Mouse (Mus musculus) frontal cortex, adult (tissue): ENCODE results near the gene Ergic1.

Source experiments
- ATAC-seq: cut with Nextera tagmentation; 2 replicates; pipeline ENCODE4 v1.9.2; 2017; ENCODE audit warnings: mild to moderate bottlenecking, moderate library complexity, mixed read lengths; ENCODE audit not compliant: low TSS enrichment

Gene Ergic1

DNA sequence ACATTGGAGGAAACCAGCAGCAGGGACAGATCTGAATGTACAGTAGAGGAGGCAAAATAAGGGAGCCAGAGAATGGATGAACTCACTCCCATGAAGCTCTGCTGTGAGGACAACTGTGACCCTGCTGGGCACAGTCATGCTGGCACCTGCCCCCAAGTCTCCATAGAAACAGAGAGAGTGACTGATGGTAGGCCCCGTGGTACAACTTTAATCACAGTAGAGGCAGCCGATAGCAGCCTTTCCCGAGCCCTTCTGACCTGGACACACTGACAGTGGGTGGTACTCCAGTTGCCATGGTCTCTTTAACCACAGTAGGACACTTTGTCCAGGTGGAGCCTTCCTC is 98.3 kb downstream of the Ergic1 start:
- ATAC-seq, result no peak

DNA sequence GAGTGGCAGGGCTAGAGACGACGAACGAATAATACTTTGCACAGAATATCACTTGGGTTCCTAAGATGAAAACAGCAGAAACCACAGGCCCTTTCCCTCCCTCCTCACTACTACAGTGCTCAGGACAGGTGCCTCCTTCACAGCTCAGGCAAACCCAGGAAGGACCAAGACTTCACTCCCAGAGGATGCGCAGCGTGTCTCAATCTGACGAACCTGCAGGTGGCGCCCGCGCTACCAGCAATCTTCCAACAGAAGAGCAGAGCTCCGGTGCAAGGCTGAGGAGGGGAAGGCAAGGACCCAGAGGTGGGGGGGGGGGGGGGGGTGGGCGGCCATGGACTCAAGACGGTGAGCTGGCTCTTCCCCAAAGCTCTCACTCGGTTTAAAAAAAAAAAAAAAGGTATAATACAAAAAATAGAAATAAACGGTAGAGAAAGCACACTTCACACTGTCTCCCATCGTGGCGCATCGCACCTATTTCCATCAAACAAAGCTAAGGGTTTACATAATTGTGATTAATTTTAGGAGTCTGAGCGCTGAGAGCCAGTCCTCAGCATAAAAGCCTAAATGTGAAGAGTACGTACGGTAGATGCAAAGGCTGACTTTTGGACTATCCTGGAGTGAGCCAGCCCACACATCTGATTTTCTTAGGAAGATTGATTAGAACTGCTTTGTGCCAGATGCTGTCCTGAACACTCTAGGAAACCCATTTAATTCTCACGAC is 99.1 kb downstream of the Ergic1 start:
- ATAC-seq, result peak; percentile 70

DNA sequence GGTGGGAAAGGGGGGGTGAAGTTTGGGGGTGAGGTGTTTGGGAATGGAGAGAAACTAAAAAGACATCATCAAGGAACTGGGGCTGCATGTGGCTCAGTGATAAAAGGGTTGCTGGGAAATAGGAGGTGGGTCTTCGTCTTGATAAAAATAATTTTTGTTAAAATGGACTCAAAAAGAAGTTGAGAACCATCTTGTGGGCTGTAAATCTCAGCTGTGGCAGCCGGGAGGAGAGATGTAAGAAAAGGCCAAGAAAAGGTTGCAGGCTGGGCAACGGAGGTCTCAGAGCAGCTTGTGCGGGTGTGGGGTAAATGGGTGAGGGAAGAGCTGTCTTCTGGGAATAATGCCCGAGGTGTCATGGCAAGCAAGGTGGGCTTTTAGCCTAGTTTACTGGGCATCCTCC is 100.9 kb downstream of the Ergic1 start:
- no peak for ATAC-seq

DNA sequence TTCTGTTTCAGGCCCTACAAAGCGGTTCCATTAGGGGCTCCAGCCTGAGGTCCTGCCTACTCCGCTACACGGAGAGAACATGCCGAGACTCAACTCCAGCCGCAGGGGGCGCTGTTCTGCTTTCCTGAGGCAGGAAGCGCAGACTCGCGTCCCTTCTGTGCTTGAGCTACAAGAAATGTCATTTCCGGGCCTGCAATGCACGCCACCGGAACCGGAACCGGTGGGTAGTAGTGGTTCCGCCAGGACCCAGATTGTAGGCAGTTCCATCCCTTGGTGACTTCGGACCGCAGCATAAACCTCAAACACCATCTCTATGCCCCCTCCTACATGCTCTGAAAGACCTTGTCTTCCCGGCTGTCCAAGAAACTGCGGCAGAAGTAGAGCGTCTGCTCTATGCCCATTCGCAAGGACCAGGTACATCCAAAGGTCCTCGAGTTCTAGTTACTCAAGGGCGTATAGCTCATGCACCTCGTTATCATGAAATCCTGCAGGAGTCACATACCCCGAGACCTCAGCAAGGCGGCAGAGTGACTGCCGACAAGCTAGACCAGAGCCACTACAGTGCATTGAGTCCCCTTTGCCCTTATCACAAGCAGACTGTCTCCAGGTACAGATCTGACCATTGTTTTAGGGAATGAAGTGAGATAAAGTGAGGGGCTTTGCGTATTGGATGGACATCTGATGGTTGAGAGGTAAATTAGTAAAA is 101.8 kb downstream of the Ergic1 start, which contains the start of gene Atp6v0e:
Gene Atp6v0e (plus strand): TSS at position 254 of the 706 bp plus-strand sequence.
- ATAC-seq, result peak; percentile 87

DNA sequence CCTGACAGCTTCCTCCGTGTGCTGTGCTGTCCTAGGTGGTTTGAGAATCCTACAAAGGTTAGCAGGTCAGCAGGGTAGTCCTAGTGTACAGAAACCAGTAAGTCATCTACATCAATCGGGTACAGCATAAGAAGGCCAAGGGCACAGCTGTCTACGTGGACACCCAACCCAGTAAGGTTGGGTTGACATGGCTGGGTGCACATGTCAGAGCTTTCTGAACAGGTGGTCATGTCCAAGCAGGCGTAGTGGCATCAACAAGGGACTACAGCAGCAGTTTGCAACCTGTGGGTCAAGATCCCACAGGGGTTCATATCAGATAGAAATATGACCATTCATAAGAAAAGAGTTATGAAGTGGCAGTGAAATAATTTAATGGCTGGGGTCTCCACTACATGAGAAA is 104.3 kb downstream of the Ergic1 start:
- ATAC-seq, result no peak

DNA sequence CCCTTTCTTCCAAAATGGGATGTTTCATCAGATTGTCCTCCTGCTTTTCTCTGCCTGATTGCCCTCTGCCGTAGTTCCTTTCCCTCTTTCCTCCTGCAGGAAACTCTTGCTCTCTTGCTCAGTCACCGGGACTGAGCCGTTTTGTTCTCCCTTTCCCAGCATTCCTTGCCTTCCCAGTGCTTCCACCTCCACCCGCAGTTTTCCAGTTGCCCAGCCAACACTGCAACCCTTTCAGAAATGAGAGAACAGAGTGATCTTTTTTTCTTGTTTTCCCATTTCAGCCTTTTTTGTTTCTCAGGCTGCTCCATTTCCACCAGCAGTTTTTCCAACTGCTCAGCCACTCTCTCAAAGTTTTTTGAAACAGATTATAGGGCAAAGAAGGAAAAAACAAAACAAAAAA is 110.0 kb downstream of the Ergic1 start:
- no peak for ATAC-seq

DNA sequence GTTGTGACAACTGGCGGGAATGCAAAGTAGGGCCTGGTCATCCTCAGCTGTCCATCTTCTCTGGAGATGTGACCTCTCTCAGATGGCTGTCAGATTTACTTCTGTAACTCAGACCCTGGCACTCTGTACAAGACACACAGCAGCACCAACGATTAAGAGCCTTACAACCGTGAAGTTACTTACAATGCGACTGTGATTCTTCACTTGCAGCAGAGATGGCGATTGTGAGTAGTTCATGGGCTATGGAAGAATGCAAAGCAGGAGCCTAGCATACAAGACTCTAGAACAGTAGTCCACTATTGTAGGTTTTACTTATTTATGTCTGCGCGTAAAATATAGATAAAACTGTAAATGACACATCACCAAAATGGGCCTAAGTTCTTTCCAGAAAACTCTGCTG is 114.6 kb downstream of the Ergic1 start:
- peak; percentile 21; the same call in 1 of the 2 replicates for ATAC-seq

DNA sequence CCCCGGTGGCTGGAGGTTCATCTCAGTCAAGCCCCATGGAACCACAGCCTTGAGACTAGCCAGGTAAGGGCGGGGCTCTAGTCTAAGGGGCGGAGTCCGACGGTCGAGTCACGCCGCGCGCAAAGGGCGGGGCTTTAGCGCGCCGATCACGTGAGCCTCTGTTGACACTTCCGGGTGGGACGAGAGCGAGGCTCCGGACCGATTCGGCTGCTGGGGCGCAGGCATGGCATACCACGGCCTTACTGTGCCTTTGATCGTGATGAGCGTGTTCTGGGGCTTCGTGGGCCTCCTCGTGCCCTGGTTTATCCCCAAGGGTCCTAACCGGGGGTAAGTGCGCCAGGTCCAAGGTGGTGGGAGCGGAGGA is 114.9 kb downstream of the Ergic1 start:
- ATAC-seq, result peak; percentile 89

DNA sequence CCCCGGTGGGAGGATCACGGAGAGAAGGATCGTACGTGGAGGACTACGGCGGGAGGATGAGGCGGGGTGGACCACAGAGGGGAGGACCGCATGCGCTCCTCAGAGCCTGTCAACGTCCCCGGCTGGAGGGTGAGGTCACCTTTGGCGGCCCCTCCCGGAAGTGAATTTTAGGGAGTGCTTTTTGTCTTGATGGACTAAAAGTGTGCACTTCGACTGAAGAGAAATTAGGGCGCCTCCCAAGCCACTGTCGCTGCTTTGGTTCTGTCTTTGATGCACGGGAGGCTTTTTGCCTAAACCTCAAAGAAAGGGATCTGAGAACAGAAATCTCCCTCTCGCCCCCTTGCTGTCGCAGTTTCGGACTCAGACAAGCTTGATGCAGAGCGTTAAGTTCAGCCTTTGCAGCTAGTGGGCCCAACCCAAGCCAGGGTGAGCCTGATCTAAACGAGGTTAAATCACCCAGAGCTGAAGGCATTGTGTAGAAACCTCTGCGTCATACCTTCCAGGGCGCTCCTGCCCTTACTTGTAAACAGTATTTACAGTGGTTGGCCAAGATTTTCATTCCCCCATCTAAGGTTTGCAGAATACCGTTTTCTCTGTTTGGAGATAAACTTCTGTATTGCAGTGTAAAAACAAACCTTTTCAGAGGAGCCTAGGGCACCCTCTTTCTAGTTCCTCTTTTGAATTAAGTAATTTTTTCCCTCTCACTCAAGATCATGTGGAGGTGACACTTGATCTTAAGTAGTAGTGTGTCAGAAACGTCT is 115.5 kb downstream of the Ergic1 start:
- peak; percentile 77 for ATAC-seq

DNA sequence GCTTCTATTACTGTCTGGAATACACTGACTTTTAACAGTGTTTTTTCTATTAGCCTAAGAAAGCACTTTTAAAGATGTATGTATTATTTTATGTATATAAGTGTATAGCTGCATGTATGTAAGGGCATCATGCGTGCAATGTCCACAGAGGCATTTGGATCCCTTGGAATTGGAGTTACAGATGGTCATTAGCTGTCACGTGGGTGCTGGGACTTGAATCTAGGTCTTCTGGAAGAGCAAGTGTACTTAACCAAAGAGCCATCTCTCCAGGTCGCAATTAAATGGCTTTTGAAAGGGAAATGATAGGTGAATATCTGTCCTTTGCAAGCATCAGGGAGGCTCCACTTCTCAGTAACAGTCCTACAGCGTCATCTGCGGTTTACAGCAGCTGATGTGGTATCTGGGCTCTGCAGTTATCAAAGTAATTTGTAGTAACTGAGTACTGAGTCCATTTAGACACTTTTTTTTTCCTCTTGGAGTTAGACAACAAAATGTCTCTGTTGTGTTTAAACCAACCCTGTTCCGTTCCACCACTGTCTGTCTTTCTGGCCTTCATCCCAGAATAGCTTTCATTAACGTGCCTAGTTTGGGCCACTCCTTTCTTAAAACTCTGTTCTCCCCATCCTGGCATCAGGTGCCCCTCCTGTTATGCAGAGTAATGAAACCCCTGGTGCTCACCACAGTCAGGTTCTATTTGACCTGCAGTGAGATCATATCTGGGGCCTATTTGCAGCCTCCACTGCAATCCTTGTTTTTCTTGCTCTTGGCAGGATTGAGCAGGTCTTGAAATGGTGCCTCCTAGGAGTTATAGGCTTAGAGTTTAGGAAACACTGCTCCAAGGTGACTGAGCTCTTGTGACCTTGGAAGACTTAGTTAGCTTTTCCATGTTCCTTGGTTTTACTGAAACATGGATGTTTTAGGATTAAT is 116.7 kb downstream of the Ergic1 start:
- ATAC-seq, result no peak

DNA sequence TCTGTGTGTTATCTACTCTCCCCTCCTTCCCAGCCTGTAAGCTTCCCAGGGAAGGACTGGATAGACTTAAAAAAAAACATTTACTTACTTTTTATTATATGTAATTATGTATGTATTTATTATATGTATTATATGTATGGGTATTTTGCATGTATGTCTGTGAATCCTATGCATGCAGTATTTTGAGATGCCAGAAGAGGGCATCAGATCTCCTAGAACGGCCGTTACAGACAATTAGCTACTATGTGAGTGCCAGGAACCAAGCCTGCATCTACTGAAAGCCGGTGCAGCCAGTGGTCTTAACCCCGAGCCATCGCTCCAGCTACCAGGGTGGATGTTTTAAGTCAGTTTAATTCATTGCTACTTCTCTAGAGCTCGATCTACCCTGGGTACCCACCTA is 120.0 kb downstream of the Ergic1 start:
- no peak for ATAC-seq

DNA sequence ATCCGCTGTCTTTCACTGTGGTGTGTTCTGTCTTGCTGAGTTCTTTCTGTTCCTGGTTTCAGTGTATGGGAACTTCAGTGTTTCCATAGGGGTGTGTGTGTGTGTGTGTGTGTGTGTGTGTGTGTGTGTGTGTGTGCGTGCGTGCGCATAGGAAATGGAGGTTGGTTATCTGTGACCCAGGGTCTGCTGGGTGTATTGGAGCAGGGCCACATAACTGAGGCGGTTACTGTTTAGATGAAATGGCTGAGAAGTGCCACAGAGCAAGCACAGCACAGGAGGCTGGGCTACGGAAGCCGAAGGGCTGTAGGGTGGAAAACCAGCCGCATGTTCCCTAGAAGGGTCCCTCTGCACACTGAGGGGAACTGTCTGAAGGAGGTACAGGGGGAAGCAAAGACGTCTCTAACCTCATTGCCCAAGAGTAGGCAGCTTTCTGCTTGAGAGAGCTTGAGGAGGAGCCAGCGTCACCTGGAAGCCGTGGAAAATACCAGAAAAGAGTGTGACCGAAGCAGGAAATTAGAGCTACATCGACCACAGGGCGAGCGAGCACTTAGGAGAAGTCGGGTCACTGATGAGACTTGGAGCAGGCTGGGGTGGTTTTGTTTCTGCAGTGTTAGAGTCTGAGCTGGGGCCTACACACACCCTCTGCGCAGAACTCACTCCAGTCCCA is 125.2 kb downstream of the Ergic1 start:
- no peak for ATAC-seq

DNA sequence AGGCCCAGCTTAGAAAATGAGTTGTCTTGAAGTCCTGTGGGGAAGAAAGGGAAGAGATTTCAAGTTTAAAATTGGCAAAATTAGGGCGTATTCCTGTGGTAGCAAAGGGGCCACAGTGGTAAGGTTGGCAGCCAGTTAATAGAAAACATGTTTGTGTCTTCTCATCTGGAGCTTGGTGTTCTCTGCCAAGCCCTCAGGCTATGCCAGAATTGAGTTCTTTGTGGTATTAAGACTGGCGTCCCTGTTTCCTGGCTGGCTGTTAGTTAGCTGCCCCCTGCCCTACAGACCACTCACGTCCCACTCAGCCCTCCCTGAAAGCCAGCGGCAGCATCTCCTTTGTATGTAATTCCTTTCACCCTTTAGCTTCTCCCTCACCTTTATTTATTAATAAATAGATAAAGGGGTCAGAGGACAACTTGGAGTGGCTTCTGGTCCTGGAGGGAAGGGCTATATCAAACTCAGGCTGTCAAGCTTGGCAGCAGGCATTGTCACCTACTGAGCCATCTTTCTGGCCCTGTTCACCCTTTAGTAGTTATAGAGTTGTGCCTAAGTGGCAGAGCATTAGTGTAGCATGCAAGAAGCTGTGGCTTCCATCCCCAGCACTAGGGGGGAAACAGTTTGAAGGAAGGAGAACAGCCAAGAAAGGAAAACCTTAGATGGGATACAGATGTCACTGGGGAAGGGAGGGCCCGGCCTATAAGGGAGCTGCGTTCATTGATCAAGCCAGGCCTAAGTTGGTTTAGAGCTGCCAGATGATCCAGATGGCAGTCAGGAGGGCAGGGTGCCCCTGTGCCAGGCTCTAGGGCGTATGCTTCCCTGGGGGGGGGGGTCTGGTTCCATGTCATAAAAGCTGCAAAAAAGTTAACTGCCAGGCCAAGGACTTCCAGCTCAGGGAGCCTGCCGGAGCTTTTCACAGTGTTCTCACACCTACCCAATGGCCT is 127.8 kb downstream of the Ergic1 start:
- no peak for ATAC-seq

DNA sequence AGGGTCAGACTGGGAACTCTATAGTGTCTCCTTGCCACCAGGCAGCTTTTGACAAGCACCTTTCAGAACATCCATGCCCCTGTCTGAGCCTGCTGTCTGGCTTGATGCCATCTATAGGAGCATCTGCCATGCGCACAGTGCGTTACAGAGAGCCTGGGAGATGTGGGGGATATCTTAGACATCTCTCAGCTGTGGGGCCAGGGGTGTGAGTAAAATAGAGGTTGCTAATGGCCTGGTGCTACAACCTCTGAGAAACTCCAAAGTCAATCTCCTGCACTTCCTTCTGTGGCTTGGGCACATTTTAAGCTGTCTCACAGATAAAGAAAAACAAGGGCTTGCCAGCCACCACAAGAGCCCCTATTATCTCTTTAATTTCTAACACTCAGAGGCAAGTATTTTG is 128.5 kb downstream of the Ergic1 start:
- ATAC-seq, result no peak

DNA sequence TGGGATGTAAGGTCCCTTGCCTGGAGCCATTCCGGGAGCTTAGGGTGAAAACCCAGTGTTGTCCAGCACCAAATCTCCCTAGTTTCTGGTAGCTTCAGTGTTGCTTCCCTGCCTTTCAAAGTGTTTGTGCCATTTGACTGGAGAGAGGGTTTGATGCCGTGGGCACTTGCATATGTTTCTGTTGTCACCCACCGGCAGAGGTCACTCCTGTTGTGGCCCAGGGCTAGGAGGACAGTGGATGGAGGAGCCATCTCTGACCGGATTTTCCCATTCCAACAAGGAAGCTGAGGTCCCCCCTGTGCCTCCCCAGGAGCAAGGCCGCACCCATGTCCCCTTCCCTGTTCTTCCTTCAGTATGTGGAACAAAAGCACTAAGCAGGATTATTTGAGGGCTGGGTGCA is 128.9 kb downstream of the Ergic1 start:
- ATAC-seq, result no peak

DNA sequence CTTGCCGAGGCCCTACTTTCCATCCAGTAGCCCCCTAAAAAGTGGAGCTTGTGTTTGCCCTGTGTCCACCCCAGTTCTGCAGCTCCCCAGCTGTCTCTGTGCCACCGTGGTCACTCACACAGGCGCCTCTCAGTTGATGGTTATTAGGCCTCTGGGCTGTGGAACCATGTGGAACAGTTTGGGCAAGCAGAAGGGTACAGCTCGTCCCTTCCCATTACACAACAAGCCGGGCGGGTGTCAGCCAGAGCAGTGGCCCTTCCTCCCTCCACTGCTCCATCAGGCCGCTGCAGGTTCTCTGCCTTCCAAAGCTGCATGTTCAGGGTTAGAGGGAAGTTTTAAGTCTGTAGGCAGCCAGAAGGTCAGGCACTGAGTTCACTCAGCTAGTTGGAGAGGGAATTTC is 129.8 kb downstream of the Ergic1 start:
- no peak; the same call in 1 of the 2 replicates for ATAC-seq

DNA sequence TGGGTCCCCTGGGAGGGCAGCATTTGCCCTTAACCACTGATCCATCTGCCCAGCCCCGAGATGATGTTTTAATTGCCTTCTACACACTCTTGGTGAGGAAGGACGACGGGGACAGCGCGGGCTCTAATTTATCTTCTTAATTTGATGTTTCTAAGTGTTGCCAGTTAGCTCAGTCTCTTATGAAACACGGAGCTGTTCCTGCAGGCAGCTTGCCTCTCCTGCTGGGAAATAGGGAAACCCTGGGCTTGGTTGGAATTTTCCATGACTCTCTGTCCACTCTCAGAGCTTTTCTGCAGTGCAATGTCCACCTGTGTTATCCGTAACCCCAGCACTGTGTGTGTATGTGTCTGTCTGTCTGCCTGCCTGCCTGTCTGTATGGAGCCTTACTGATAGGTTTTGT is 132.1 kb downstream of the Ergic1 start:
- peak; percentile 60 for ATAC-seq

DNA sequence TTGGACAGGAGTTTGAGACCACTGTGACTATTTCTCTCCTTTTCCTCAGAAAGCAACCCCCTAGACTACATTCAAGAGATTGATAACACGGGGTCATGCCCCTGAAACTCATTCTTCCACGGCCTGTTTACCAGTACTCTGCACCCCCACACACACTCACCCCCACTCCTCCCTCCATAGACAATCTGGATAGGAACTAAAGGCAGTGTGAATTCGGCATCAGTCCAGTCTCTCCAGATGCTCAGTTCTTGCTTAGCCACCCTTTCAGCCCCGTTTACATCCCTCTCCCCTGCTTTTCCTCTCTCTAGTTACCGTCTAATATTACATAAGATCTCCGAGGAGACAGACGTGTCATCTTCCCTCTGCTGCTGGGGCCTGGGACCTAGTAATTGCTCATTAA is 132.9 kb downstream of the Ergic1 start:
- ATAC-seq, result peak; percentile 27; the same call in 1 of the 2 replicates

DNA sequence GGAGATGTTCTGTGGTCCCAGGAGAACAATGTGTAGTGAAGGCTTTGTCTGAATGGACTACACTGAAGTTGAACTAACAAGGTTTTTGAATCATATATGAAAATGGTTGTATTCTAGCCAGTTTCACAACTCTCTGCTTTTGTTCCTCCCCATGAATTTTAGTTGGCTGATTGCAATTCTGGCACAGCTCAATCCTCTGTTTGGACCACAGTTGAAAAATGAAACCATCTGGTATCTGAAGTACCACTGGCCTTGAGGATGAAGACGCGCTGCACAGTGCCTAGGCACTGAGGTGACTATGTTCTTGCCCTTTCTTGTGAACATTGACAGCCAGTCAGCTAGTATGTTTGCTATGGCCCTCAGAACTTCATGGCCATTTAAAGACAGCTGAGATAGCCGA is 133.9 kb downstream of the Ergic1 start:
- no peak for ATAC-seq

DNA sequence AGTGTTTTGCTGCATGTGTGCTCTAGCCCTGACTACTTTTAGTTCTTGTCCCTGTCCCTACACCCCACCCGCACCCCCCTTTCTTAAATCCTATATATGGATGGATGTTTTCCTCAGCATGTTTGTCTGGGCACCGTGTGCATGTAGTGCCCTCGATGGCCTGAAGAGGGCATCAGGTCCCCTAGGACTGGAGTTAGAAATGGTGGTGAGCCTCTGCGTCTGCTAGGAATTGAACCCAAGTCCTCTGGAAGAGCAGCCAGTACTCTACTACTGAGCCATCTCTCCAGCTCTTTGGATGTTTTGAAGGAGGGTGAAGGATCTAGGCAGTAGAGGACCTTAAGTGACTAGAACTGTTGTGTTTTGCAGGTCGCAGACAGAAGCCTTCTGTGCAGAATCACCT is 137.6 kb downstream of the Ergic1 start:
- ATAC-seq, result no peak
